Mouse (Mus musculus) CH12.LX (cell line): ENCODE results near the gene Polr2b. TPM values are rescaled to one million over a fixed set of nuclear protein-coding genes. Genes with fewer than 3 reads are reported as not detected.
A peak's percentile ranks its signal among the peaks of the same experiment; 100 is the strongest.

ENCODE experiments used
- DNase-seq: peaks from one replicate; pipeline ENCODE4 v3.0.0-alpha.2; 2013; ENCODE audit errors: extremely low read depth
- H3K27ac ChIP-seq: 2 replicates; pipeline ENCODE4 v1.5.1; 2012; ENCODE audit warnings: low read depth, mild to moderate bottlenecking, control low read depth, moderate library complexity; ENCODE audit not compliant: insufficient read depth
- H3K27me3 ChIP-seq: replicated peaks from 2 replicates; pipeline ENCODE3; 2012; ENCODE audit warnings: inconsistent platforms
- H3K36me3 ChIP-seq, 2 experiments: replicated peaks in 1 of 2; 2 replicates each; pipeline versions ENCODE3 to v1.6.1; 2012; ENCODE audit warnings: inconsistent platforms in 1 of 2, low read length in 1 of 2, mild to moderate bottlenecking in 1 of 2, mixed read lengths in 1 of 2, moderate library complexity in 1 of 2; ENCODE audit not compliant: control insufficient read depth in 1 of 2, insufficient read depth in 1 of 2
- H3K4me1 ChIP-seq, 2 experiments: 2 replicates each; pipeline ENCODE4 v1.6.1; 2012; ENCODE audit warnings: inconsistent platforms in 1 of 2, moderate library complexity in 1 of 2; ENCODE audit not compliant: insufficient read depth in 2 of 2, control insufficient read depth in 1 of 2
- H3K4me2 ChIP-seq: 2 replicates; pipeline ENCODE4 v1.6.1; 2012; ENCODE audit warnings: low read depth, mild to moderate bottlenecking, control low read depth; ENCODE audit not compliant: poor library complexity, insufficient read depth, severe bottlenecking
- H3K4me3 ChIP-seq, 3 experiments: fragments of 150-350 bp in 1 of 3; sonication (generic) in 1 of 3; replicated peaks in 1 of 3; 2 replicates each; pipeline versions ENCODE3 to v1.5.1; 2011 to 2012; ENCODE audit warnings: low read depth in 2 of 3, low read length in 2 of 3, mild to moderate bottlenecking in 2 of 3, moderate library complexity in 2 of 3, control low read depth in 1 of 3, improper control_type of control experiment in 1 of 3, inconsistent platforms in 1 of 3, mixed read lengths in 1 of 3; ENCODE audit not compliant: poor library complexity in 1 of 3
- H3K79me2 ChIP-seq: replicated peaks from 2 replicates; pipeline ENCODE4 v1.6.1; 2012; ENCODE audit warnings: mild to moderate bottlenecking, moderate library complexity; ENCODE audit not compliant: control insufficient read depth, poor library complexity, insufficient read depth, severe bottlenecking; ENCODE audit errors: extremely low read depth
- H3K9ac ChIP-seq: 2 replicates; pipeline ENCODE4 v1.6.1; 2012; ENCODE audit warnings: low read depth, mild to moderate bottlenecking, control low read depth, moderate library complexity; ENCODE audit not compliant: insufficient read depth
- H3K9me3 ChIP-seq: replicated peaks from 2 replicates; pipeline ENCODE3; 2012; ENCODE audit warnings: low read length, inconsistent platforms, mixed read lengths
- BHLHE40 ChIP-seq: IDR thresholded peaks from 2 replicates; pipeline ENCODE4 v1.6.1; 2011; ENCODE audit warnings: mild to moderate bottlenecking, low read depth, low read length, improper control_type of control experiment
- CHD2 ChIP-seq: IDR thresholded peaks from 2 replicates; pipeline ENCODE4 v1.6.1; 2011; ENCODE audit warnings: low read length, improper control_type of control experiment
- EP300 ChIP-seq: IDR thresholded peaks from 2 replicates; pipeline ENCODE4 v1.6.1; 2011; ENCODE audit warnings: low read length, improper control_type of control experiment
- ETS1 ChIP-seq: conservative IDR thresholded peaks from 2 replicates; pipeline ENCODE4 v1.6.1; 2012; ENCODE audit warnings: low read depth, mild to moderate bottlenecking, inconsistent platforms, low read length, improper control_type of control experiment, moderate library complexity
- HCFC1 ChIP-seq: IDR thresholded peaks from 2 replicates; pipeline ENCODE4 v1.6.1; 2012; ENCODE audit warnings: low read depth, mild to moderate bottlenecking, inconsistent platforms, low read length, improper control_type of control experiment
- IRF4 ChIP-seq: IDR thresholded peaks from 2 replicates; pipeline ENCODE4 v1.6.1; 2014; ENCODE audit warnings: low read depth, mild to moderate bottlenecking, inconsistent platforms, low read length, improper control_type of control experiment
- MAZ ChIP-seq: IDR thresholded peaks from 2 replicates; pipeline ENCODE4 v1.6.1; 2012; ENCODE audit warnings: low read depth, mild to moderate bottlenecking, inconsistent platforms, low read length, improper control_type of control experiment, moderate library complexity
- POLR2A ChIP-seq: IDR thresholded peaks from 2 replicates; pipeline ENCODE4 v1.6.1; 2011; ENCODE audit warnings: low read depth, mild to moderate bottlenecking, improper control_type of control experiment, low read length
- RAD21 ChIP-seq: IDR thresholded peaks from 2 replicates; pipeline ENCODE4 v1.6.1; 2011; ENCODE audit warnings: low read depth, mild to moderate bottlenecking, low read length, improper control_type of control experiment, moderate library complexity
- RCOR1 ChIP-seq: conservative IDR thresholded peaks from 2 replicates; pipeline ENCODE4 v1.6.1; 2012; ENCODE audit warnings: low read depth, mild to moderate bottlenecking, inconsistent platforms, low read length, improper control_type of control experiment
- USF1 ChIP-seq: IDR thresholded peaks from 2 replicates; pipeline ENCODE4 v1.6.1; 2014; ENCODE audit warnings: low read depth, mild to moderate bottlenecking, inconsistent platforms, low read length, improper control_type of control experiment
- ZC3H11A ChIP-seq: IDR thresholded peaks from 2 replicates; pipeline ENCODE4 v1.6.1; 2012; ENCODE audit warnings: low read depth, mild to moderate bottlenecking, inconsistent platforms, low read length, improper control_type of control experiment
- dilution Hi-C: fragments of 300-500 bp; cut with MboI; formaldehyde crosslinking; loops from 2 replicates; pipeline ENCODE4 v1.14.3; 2020; ENCODE audit warnings: low sequenced_read_pairs; ENCODE audit not compliant: extremely low pct_unique_long_range_greater_than_20kb, extremely low pct_ligation_motif_present
- in situ Hi-C: fragments of 300-500 bp; cut with MboI; formaldehyde crosslinking; loops from 3 replicates; pipeline ENCODE4 v1.14.3; 2019; ENCODE audit warnings: low sequenced_read_pairs, low pct_ligation_motif_present, low pct_unique_long_range_greater_than_20kb, mixed read lengths
- polyA plus RNA-seq: library from polyadenylated mRNA; unstranded; fragments of >175 nt; gene quantifications from 2 replicates; pipeline ENCODE4 v1.2.1, GENCODE M21; 2012; ENCODE audit warnings: low read depth; ENCODE audit not compliant: insufficient read length
- total RNA-seq, 2 experiments: library from RNA; depleted of rRNA; stranded (reverse); fragments of 300-350 nt in 1 of 2; fragments of >200 nt in 1 of 2; gene quantifications; 2 replicates each; pipeline ENCODE4 v1.2.3; 2012 to 2014

Polr2b gene
- total and polyA plus RNA-seq, 3 experiments = 88.0 to 133 (median 119) TPM

GRCm38 (mm10) chr5:77379434-77380135, 69.6 kb downstream of the Polr2b start:
- no peak for TF ChIP-seq MAZ
- TF ChIP-seq BHLHE40 = 0 out of 2 replicates have a peak, but pooled peaks have one; percentile 9
- in situ Hi-C loops = no loop called here

GRCm38 (mm10) chr5:77380321-77380901, 70.5 kb downstream of the Polr2b start:
- no peak for TF ChIP-seq RCOR1
- TF ChIP-seq POLR2A = no peak
- H3K79me2 ChIP-seq = no peaks in the 10 kb centered on the region
- DNase-seq = no peak
- H3K9me3 ChIP-seq = no peaks in the 10 kb centered on the region
- H3K9ac ChIP-seq = no peak overlapping the region
- no peaks in the 10 kb centered on the region for H3K27me3 ChIP-seq
- no peak overlapping the region for H3K4me3 ChIP-seq
- no peak overlapping the region for H3K27ac ChIP-seq
- no peaks in the 10 kb centered on the region for H3K36me3 ChIP-seq
- dilution Hi-C loops (no loop called here), in situ Hi-C loops (no loop called here)
- peaks cover 16 to 63% of the 10 kb centered on the region in 2 experiments for H3K4me1 ChIP-seq
- no peak overlapping the region for H3K4me2 ChIP-seq

More at GRCm38 (mm10) chr5:77379434-77380135, 69.6 kb downstream of the Polr2b start:
- no peak overlapping the region for H3K27ac ChIP-seq
- H3K4me2 ChIP-seq = no peak overlapping the region
- peaks cover 19 to 63% of the 10 kb centered on the region in 2 experiments for H3K4me1 ChIP-seq
- H3K36me3 ChIP-seq = no peaks in the 10 kb centered on the region
- no peaks in the 10 kb centered on the region for H3K27me3 ChIP-seq
- dilution Hi-C loops = no loop called here
- DNase-seq = no peak
- no peak overlapping the region for H3K9ac ChIP-seq
- H3K79me2 ChIP-seq = no peaks in the 10 kb centered on the region
- no peaks in the 10 kb centered on the region for H3K9me3 ChIP-seq
- no peak overlapping the region for H3K4me3 ChIP-seq

DNA sequence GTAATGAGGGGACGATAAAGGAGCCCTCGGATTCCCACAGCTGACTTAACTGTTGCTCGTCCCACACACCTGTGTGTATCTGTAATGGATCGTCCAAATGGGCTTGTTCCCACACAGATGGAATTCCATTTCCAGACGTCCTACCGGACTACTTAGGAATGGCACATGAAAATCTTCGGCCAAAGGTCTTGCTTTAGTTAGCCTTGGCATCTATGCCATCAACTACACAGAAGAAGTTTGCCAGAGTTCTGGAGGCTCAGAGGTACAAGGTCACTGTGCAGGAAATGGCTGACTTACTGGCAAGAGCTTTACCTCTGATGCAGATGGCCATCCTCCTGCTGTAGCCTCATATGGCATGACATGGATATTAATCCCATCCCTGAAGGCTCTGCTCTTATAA, 71.3 kb downstream of the Polr2b start:
- H3K9me3 ChIP-seq = no peaks in the 10 kb centered on the region
- H3K27ac ChIP-seq = no peak overlapping the region
- dilution Hi-C loops = no loop called here
- H3K4me1 ChIP-seq = peaks cover 22 to 69% of the 10 kb centered on the region in 2 experiments
- no peaks in the 10 kb centered on the region for H3K36me3 ChIP-seq
- H3K4me2 ChIP-seq = no peak overlapping the region
- no peak overlapping the region for H3K4me3 ChIP-seq
- H3K27me3 ChIP-seq = no peaks in the 10 kb centered on the region
- H3K9ac ChIP-seq = no peak overlapping the region
- no peak for TF ChIP-seq CHD2
- no peak for TF ChIP-seq IRF4
- TF ChIP-seq USF1 = no peak
- no peak for TF ChIP-seq ZC3H11A
- TF ChIP-seq ETS1 = no peak
- no peak for TF ChIP-seq RAD21
- no peak for TF ChIP-seq HCFC1
- no peak for TF ChIP-seq EP300
- in situ Hi-C loops = no loop called here
- no peak for DNase-seq
- no peaks in the 10 kb centered on the region for H3K79me2 ChIP-seq
